Mouse (Mus musculus) urinary bladder, postnatal 36 days (tissue): Measurements from ENCODE around the gene Tex12.

Source experiments
- DNase-seq, 2 experiments: peaks; one replicate each; pipeline ENCODE4 v3.0.0; 2022; ENCODE audit warnings: low spot score in 2 of 2, mixed read lengths in 1 of 2

Gene Tex12

GRCm38 (mm10) chr9:50518781-50519180 lies 42.3 kb downstream of the Tex12 start:
- DNase-seq, result no peak

GRCm38 (mm10) chr9:50515462-50515861 lies 45.7 kb downstream of the Tex12 start:
- DNase-seq, result peak in 1 of 2 experiments; percentile 29

GRCm38 (mm10) chr9:50507570-50507969 lies 53.6 kb downstream of the Tex12 start:
- no peak for DNase-seq
